Comparison of ENCODE assay signal across 7 mouse cellular contexts in the genomic region with DNA sequence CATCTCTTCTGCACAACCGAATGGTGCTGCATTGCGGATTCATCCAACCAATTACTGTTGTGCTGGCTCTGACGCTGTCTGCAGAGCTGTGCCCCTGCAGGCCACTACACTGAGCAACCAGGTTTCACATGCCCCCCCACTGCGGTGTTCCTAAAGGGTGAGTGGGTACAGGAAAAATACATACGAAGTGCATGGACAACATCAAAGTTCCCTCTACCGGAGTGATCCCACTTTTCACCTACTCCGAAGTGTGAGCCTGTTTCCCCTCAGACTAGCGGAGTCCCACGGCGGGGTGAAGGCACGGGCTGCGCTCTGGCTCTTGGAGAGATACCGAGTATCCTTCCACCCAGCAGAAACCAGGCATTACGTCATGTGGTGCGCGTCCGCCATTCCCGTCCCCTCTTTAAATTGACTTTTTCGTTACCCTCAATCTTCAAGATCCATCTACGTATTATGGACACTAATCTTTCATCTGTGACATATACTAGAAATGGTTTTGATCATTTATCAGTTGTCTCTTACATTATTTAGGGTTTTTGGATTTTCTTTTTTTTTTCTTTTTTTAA. TPM values are rescaled to one million over a fixed set of nuclear protein-coding genes. Genes with fewer than 3 reads are reported as not detected.
DNase-seq lines count a peak whose midpoint lies in the region; ATAC-seq lines count a peak whose summit lies in the region.

No protein-coding gene starts in this region.

- peak overlapping the region; percentile 56 for H3K4me2 ChIP-seq in intestine, embryonic 15.5 days (replicated peaks)

- H3K4me3 ChIP-seq in intestine, embryonic 15.5 days (replicated peaks): peak overlapping the region; percentile 77

- peak overlapping the region; percentile 100 for H3K27ac ChIP-seq in intestine, embryonic 15.5 days

- H3K9ac ChIP-seq in intestine, embryonic 15.5 days: peak overlapping the region; percentile 95

- no peaks in the 10 kb centered on the region for H3K36me3 ChIP-seq in intestine, embryonic 15.5 days

- H3K9me3 ChIP-seq in intestine, embryonic 15.5 days: no peaks in the 10 kb centered on the region

- intact Hi-C loops in left cerebral cortex, postnatal 25 days (cut with DNase I): loop anchor here (1.0 to 5.0 kb wide), 4 partner anchors 23 to 256 kb away; partner anchors contain the start of gene Ttc3

- peaks cover 9% of the 10 kb centered on the region for H3K4me1 ChIP-seq in intestine, embryonic 15.5 days (replicated peaks)

- DNase-seq in adrenal gland, adult 2 months: peak; percentile 85
- DNase-seq in embryo, embryonic 11 days: peak; percentile 93
- peak; percentile 73 for DNase-seq in gastrocnemius, postnatal 25 days
- peak; percentile 87 to 95 for DNase-seq in left cerebral cortex, postnatal 25 days (ENCODE audit: low spot score in 2 of 2)
- peak; percentile 92 for DNase-seq in mesoderm, embryonic 11.5 days (ENCODE audit: low read depth, low spot score)
- DNase-seq in right cerebral cortex, postnatal 36 days (ENCODE audit: low spot score in 2 of 2): peak; percentile 81 to 86

- under 1% methylated on average over 20 of the region's 20 CpGs for WGBS in intestine, embryonic 15.5 days

- ATAC-seq in intestine, embryonic 15.5 days: peak; percentile 88

- no peaks in the 10 kb centered on the region for H3K27me3 ChIP-seq in intestine, embryonic 15.5 days (replicated peaks)

RNA-seq across cellular contexts. Expression of gene Hlcs, which starts 0.6 kb away (rescaled TPM):
- total RNA-seq in adrenal gland, adult 2 months (2021): 10 to 100 TPM; 15.0 to 16.6 TPM
- 10.3 and 10.4 TPM in 2 replicates for polyA plus RNA-seq in adrenal gland, adult 2 months (2012; rRNA removed)
- total RNA-seq in gastrocnemius, postnatal 25 days (2021): 1 to 10 TPM; 6.8 to 8.6 TPM
- polyA plus RNA-seq in intestine, embryonic 15.5 days (2015; fragmentation: Nextera tagmentation; extraction: Ambion mirVana): 7.7 and 8.3 TPM in 2 replicates
- 10 to 100 TPM; 15.7 to 16.1 TPM for total RNA-seq in left cerebral cortex, postnatal 25 days (2021)

RNA-seq across cellular contexts. Expression of gene Ripply3, which starts 15.5 kb away (rescaled TPM):
- 1 to 10 TPM; 4.1 to 7.5 TPM for total RNA-seq in adrenal gland, adult 2 months (2021)
- polyA plus RNA-seq in adrenal gland, adult 2 months (2012; rRNA removed): 2.4 and 3.0 TPM in 2 replicates
- 1 to 10 TPM in 1 of 2 experiments, under 1 TPM in 1; 0.91 to 1.2 TPM for total RNA-seq in gastrocnemius, postnatal 25 days (2021)
- polyA plus RNA-seq in intestine, embryonic 15.5 days (2015; fragmentation: Nextera tagmentation; extraction: Ambion mirVana): 4.4 and 4.7 TPM in 2 replicates
- not detected for total RNA-seq in left cerebral cortex, postnatal 25 days (2021)

RNA-seq across cellular contexts. Expression of gene Ttc3, which starts 57.7 kb away (rescaled TPM):
- total RNA-seq in adrenal gland, adult 2 months (2021): 10 to 100 TPM; 88.2 to 98.1 TPM
- 32.0 and 32.1 TPM in 2 replicates for polyA plus RNA-seq in adrenal gland, adult 2 months (2012; rRNA removed)
- total RNA-seq in gastrocnemius, postnatal 25 days (2021): 10 to 100 TPM; 46.8 to 50.2 TPM
- polyA plus RNA-seq in intestine, embryonic 15.5 days (2015; fragmentation: Nextera tagmentation; extraction: Ambion mirVana): 134 and 183 TPM in 2 replicates
- 100 to 1,000 TPM; 933 to 947 TPM for total RNA-seq in left cerebral cortex, postnatal 25 days (2021)

RNA-seq across cellular contexts. Expression of gene Pigp, which starts 58.9 kb away (rescaled TPM):
- total RNA-seq in adrenal gland, adult 2 months (2021): 10 to 100 TPM; 87.0 to 94.7 TPM
- 42.1 and 47.7 TPM in 2 replicates for polyA plus RNA-seq in adrenal gland, adult 2 months (2012; rRNA removed)
- total RNA-seq in gastrocnemius, postnatal 25 days (2021): 100 to 1,000 TPM; 106 to 116 TPM
- polyA plus RNA-seq in intestine, embryonic 15.5 days (2015; fragmentation: Nextera tagmentation; extraction: Ambion mirVana): 120 and 124 TPM in 2 replicates
- total RNA-seq in left cerebral cortex, postnatal 25 days (2021): 10 to 100 TPM; 36.6 to 42.6 TPM

Comparison
In these comparisons a context has a peak if more than half of its experiments do, and no peak if none do; other contexts are left out.
1. Peak in every context shown above with its lines: DNase-seq, ATAC-seq, H3K4me3 ChIP-seq and H3K27ac ChIP-seq.
2. RNA of gene Ttc3, which starts 57.7 kb away (total RNA-seq): 933 to 947 TPM in left cerebral cortex, postnatal 25 days; 88.2 to 98.1 TPM in adrenal gland, adult 2 months and 46.8 to 50.2 TPM in gastrocnemius, postnatal 25 days; every median in the first group is over 4 times any median in the second.